In genomic region chr11:100441797-100442196, GRCm38 (mm10) we compare ENCODE assay signal across 9 mouse cellular contexts. TPM values are rescaled to one million over a fixed set of nuclear protein-coding genes. Genes with fewer than 3 reads are reported as not detected.
DNase-seq lines count a peak whose midpoint lies in the region; ATAC-seq lines count a peak whose summit lies in the region.
"Had no signal": no experiment of that assay in that cellular context is flagged by ENCODE, and none has a peak within 500 bp of the region (broad histone marks: within the 10 kb centered on the region; RNA-seq: fewer than 3 reads in every experiment).

Gene Nt5c3b (minus strand): TSS chr11:100441808.
Gene Klhl10 (plus strand): TSS chr11:100441917.

- DNase-seq in kidney, postnatal 36 days = no peak
- DNase-seq in embryonic facial prominence, embryonic 10.5 days (ENCODE audit: low spot score) = no peak
- no peak for DNase-seq in T-cell, adult 2 months (ENCODE audit: low spot score)
- no peak for DNase-seq in yolk sac, embryonic 10.5 days (ENCODE audit: low spot score)
- no peak for DNase-seq in left cerebral cortex, adult 18-20 months (ENCODE audit: low spot score in 2 of 2)
- DNase-seq: gastrocnemius, postnatal 14 days had no signal

- no peaks in the 10 kb centered on the region for H3K27me3 ChIP-seq in kidney, embryonic 16.5 days (ENCODE audit: insufficient read depth, low read length)
- H3K27me3 ChIP-seq in embryonic facial prominence, embryonic 10.5 days (replicated peaks; ENCODE audit: low read depth, poor library complexity, severe bottlenecking) = no peaks in the 10 kb centered on the region
- no peaks in the 10 kb centered on the region for H3K27me3 ChIP-seq in hindbrain, embryonic 16.5 days (replicated peaks; ENCODE audit: control insufficient read depth, insufficient read depth, low read length)
- H3K27me3 ChIP-seq in midbrain, embryonic 16.5 days (ENCODE audit: control insufficient read depth, insufficient read depth, low read depth, low read length) = no peaks in the 10 kb centered on the region

- peak within 1 kb of the TSS; percentile 97 for H3K9ac ChIP-seq in kidney, embryonic 16.5 days (replicated peaks; ENCODE audit: low read length)
- peak within 1 kb of the TSS; percentile 94 for H3K9ac ChIP-seq in hindbrain, embryonic 16.5 days (ENCODE audit: low read depth, low read length)
- H3K9ac ChIP-seq in midbrain, embryonic 16.5 days (ENCODE audit: low read depth, low read length) = peak within 1 kb of the TSS; percentile 95

- peaks cover 21% of the 10 kb centered on the region for H3K4me1 ChIP-seq in kidney, embryonic 16.5 days (ENCODE audit: insufficient read depth, low read length)
- peaks cover 20% of the 10 kb centered on the region for H3K4me1 ChIP-seq in embryonic facial prominence, embryonic 10.5 days
- peaks cover 5% of the 10 kb centered on the region for H3K4me1 ChIP-seq in hindbrain, embryonic 16.5 days (ENCODE audit: control insufficient read depth, insufficient read depth, low read depth, low read length)
- peaks cover 15% of the 10 kb centered on the region for H3K4me1 ChIP-seq in midbrain, embryonic 16.5 days (ENCODE audit: control insufficient read depth, insufficient read depth, low read length)

- no peak for ATAC-seq in kidney, embryonic 16.5 days (ENCODE audit: low FRiP score, low TSS enrichment)
- ATAC-seq in hindbrain, embryonic 16.5 days = no peak
- ATAC-seq in midbrain, embryonic 16.5 days = 0 out of 2 replicates have a peak, but pooled peaks have one; percentile 14

- peak within 1 kb of the TSS; percentile 86 for H3K4me3 ChIP-seq in kidney, embryonic 16.5 days (ENCODE audit: low read length)
- peak within 1 kb of the TSS; percentile 79 for H3K4me3 ChIP-seq in embryonic facial prominence, embryonic 10.5 days
- peak within 1 kb of the TSS; percentile 80 for H3K4me3 ChIP-seq in hindbrain, embryonic 16.5 days (ENCODE audit: low read length)
- peak within 1 kb of the TSS; percentile 89 for H3K4me3 ChIP-seq in midbrain, embryonic 16.5 days (ENCODE audit: low read depth, low read length)

- H3K27ac ChIP-seq in kidney, embryonic 16.5 days (ENCODE audit: low read length) = peak within 1 kb of the TSS; percentile 43; the same call in 1 of the 2 replicates
- peak within 1 kb of the TSS; percentile 94 for H3K27ac ChIP-seq in embryonic facial prominence, embryonic 10.5 days (replicated peaks)
- H3K27ac ChIP-seq in hindbrain, embryonic 16.5 days (ENCODE audit: low read depth, low read length) = peak within 1 kb of the TSS; percentile 78
- peak within 1 kb of the TSS; percentile 79 for H3K27ac ChIP-seq in midbrain, embryonic 16.5 days (ENCODE audit: low read length)

- 69% methylated on average over 8 of the region's 8 CpGs for WGBS in kidney, embryonic 16.5 days
- 88% methylated on average over 8 of the region's 8 CpGs for WGBS in embryonic facial prominence, embryonic 10.5 days
- 79% methylated on average over 8 of the region's 8 CpGs for WGBS in hindbrain, embryonic 16.5 days
- 91% methylated on average over 8 of the region's 8 CpGs for WGBS in midbrain, embryonic 16.5 days

- no peaks in the 10 kb centered on the region for H3K9me3 ChIP-seq in kidney, embryonic 16.5 days (ENCODE audit: low read length)
- no peaks in the 10 kb centered on the region for H3K9me3 ChIP-seq in embryonic facial prominence, embryonic 10.5 days
- no peaks in the 10 kb centered on the region for H3K9me3 ChIP-seq in hindbrain, embryonic 16.5 days (ENCODE audit: control insufficient read depth, low read length)
- no peaks in the 10 kb centered on the region for H3K9me3 ChIP-seq in midbrain, embryonic 16.5 days (replicated peaks; ENCODE audit: control insufficient read depth, low read length, poor library complexity, severe bottlenecking)

- peak within 1 kb of the TSS; percentile 68 for H3K4me2 ChIP-seq in kidney, embryonic 16.5 days (replicated peaks; ENCODE audit: low read depth, low read length)
- H3K4me2 ChIP-seq in hindbrain, embryonic 16.5 days (ENCODE audit: low read length) = peak within 1 kb of the TSS; percentile 81
- H3K4me2 ChIP-seq in midbrain, embryonic 16.5 days (ENCODE audit: low read length) = peak within 1 kb of the TSS; percentile 78

- 0 out of 2 replicates have a peak, but pooled peaks cover 8% of the 10 kb centered on the region for H3K36me3 ChIP-seq in kidney, embryonic 16.5 days (ENCODE audit: insufficient read depth, low read length)
- peaks cover 30% of the 10 kb centered on the region for H3K36me3 ChIP-seq in embryonic facial prominence, embryonic 10.5 days (replicated peaks)
- 0 out of 2 replicates have a peak, but pooled peaks cover under 1% of the 10 kb centered on the region for H3K36me3 ChIP-seq in hindbrain, embryonic 16.5 days (ENCODE audit: control insufficient read depth, insufficient read depth, low read length)
- 0 out of 2 replicates have a peak, but pooled peaks cover 3% of the 10 kb centered on the region for H3K36me3 ChIP-seq in midbrain, embryonic 16.5 days (ENCODE audit: control insufficient read depth, insufficient read depth, low read length)

RNA-seq across cellular contexts. Expression of gene Nt5c3b, which starts in this region (rescaled TPM):
- 126 and 131 TPM in 2 replicates for polyA plus RNA-seq in kidney, embryonic 16.5 days (2015; fragmentation: Nextera tagmentation; extraction: Ambion mirVana)
- polyA plus RNA-seq in embryonic facial prominence, embryonic 10.5 days (2016; fragmentation: Nextera tagmentation; extraction: Ambion mirVana) = 150 and 156 TPM in 2 replicates
- polyA plus RNA-seq in hindbrain, embryonic 16.5 days (2015; fragmentation: Nextera tagmentation; extraction: Ambion mirVana) = 127 TPM in 2 replicates
- 109 and 122 TPM in 2 replicates for polyA plus RNA-seq in midbrain, embryonic 16.5 days (2015; fragmentation: Nextera tagmentation; extraction: Ambion mirVana)
- 10 to 100 TPM; 47.2 to 53.8 TPM for total RNA-seq in left cerebral cortex, adult 18-20 months (2021)

RNA-seq across cellular contexts. Expression of gene Klhl10, which starts in this region (rescaled TPM):
- polyA plus RNA-seq in kidney, embryonic 16.5 days (2015; fragmentation: Nextera tagmentation; extraction: Ambion mirVana) = 0.40 and 0.44 TPM in 2 replicates
- 0.75 and 0.98 TPM in 2 replicates for polyA plus RNA-seq in embryonic facial prominence, embryonic 10.5 days (2016; fragmentation: Nextera tagmentation; extraction: Ambion mirVana)
- 0.75 and 1.2 TPM in 2 replicates for polyA plus RNA-seq in hindbrain, embryonic 16.5 days (2015; fragmentation: Nextera tagmentation; extraction: Ambion mirVana)
- polyA plus RNA-seq in midbrain, embryonic 16.5 days (2015; fragmentation: Nextera tagmentation; extraction: Ambion mirVana) = 0.70 and 0.73 TPM in 2 replicates
- total RNA-seq in left cerebral cortex, adult 18-20 months (2021) = 1 to 10 TPM in 1 of 2 experiments, under 1 TPM in 1; 0.82 to 1.2 TPM

Comparison
In these comparisons a context has a peak if more than half of its experiments do, and no peak if none do; other contexts are left out.
1. H3K27ac ChIP-seq: peak in every context shown above with its lines; median percentile 94 in embryonic facial prominence, embryonic 10.5 days; 79 in midbrain, embryonic 16.5 days; 78 in hindbrain, embryonic 16.5 days; 43 in kidney, embryonic 16.5 days.